Mouse (Mus musculus): ENCODE measurements at regions not wholly inside any gene's neighbourhood (a gene's known extent, or its start where the extent isn't known, plus 50 kb on each side); places are given as distances from the start of the nearest gene placed in this dataset.

- no peak for DNase-seq (ENCODE audit: low read depth)
Measured at GRCm38 (mm10) chr4:142554716-142555115, 315.5 kb upstream of the Kazn start.

GRCm38 (mm10) chr4:142545871-142546270 lies 306.7 kb upstream of the Kazn start:
- no peak for DNase-seq (ENCODE audit: low read depth)

GRCm38 (mm10) chr4:142545187-142545586 lies 306.0 kb upstream of the Kazn start:
- DNase-seq (ENCODE audit: low read depth), result no peak

GRCm38 (mm10) chr4:142544736-142545135 lies 305.5 kb upstream of the Kazn start:
- DNase-seq (ENCODE audit: low read depth), result no peak

- DNase-seq (ENCODE audit: low read depth), result no peak
Measured at GRCm38 (mm10) chr4:142539200-142539750, 300.1 kb upstream of the Kazn start.

- no peak for DNase-seq (ENCODE audit: low read depth)
Measured at GRCm38 (mm10) chr4:142527080-142527479, 287.9 kb upstream of the Kazn start.

- no peak for DNase-seq (ENCODE audit: low read depth)
Measured at GRCm38 (mm10) chr4:142517478-142518455, 278.6 kb upstream of the Kazn start.

GRCm38 (mm10) chr4:142514751-142515150 lies 275.6 kb upstream of the Kazn start:
- DNase-seq (ENCODE audit: low read depth), result no peak

- no peak for DNase-seq (ENCODE audit: low read depth)
Measured at GRCm38 (mm10) chr4:142509386-142509785, 270.2 kb upstream of the Kazn start.

- no peak for DNase-seq (ENCODE audit: low read depth)
Measured at GRCm38 (mm10) chr4:142506383-142507211, 267.4 kb upstream of the Kazn start.

GRCm38 (mm10) chr4:142503761-142504160 lies 264.6 kb upstream of the Kazn start:
- no peak for DNase-seq (ENCODE audit: low read depth)

- no peak for DNase-seq (ENCODE audit: low read depth)
Measured at GRCm38 (mm10) chr4:142501177-142501576, 262.0 kb upstream of the Kazn start.

GRCm38 (mm10) chr4:142500541-142500940 lies 261.3 kb upstream of the Kazn start:
- DNase-seq (ENCODE audit: low read depth), result no peak

- DNase-seq (ENCODE audit: low read depth), result no peak
Measured at GRCm38 (mm10) chr4:142496605-142497004, 257.4 kb upstream of the Kazn start.

GRCm38 (mm10) chr4:142492926-142493492 lies 253.8 kb upstream of the Kazn start:
- no peak for DNase-seq (ENCODE audit: low read depth)

- DNase-seq (ENCODE audit: low read depth), result no peak
Measured at GRCm38 (mm10) chr4:142485784-142486423, 246.7 kb upstream of the Kazn start.

GRCm38 (mm10) chr4:142475632-142476031 lies 236.4 kb upstream of the Kazn start:
- no peak for DNase-seq (ENCODE audit: low read depth)

- DNase-seq (ENCODE audit: low read depth), result no peak
Measured at GRCm38 (mm10) chr4:142474626-142475025, 235.4 kb upstream of the Kazn start.

GRCm38 (mm10) chr4:142474018-142474417 lies 234.8 kb upstream of the Kazn start:
- DNase-seq (ENCODE audit: low read depth), result no peak

GRCm38 (mm10) chr4:142473284-142473683 lies 234.1 kb upstream of the Kazn start:
- no peak for DNase-seq (ENCODE audit: low read depth)

- DNase-seq (ENCODE audit: low read depth), result no peak
Measured at GRCm38 (mm10) chr4:142472332-142472731, 233.1 kb upstream of the Kazn start.

GRCm38 (mm10) chr4:142470784-142471183 lies 231.6 kb upstream of the Kazn start:
- DNase-seq (ENCODE audit: low read depth), result no peak
